Mouse (Mus musculus) fat pad, adult 2 months (tissue): Measurements from ENCODE around the gene Acan.

Source experiments
- DNase-seq: peaks from one replicate; pipeline ENCODE4 v3.0.0-alpha.2; 2011; ENCODE audit warnings: low read depth, low spot score; ENCODE audit errors: extremely low read depth

Acan gene

GRCm38 (mm10) chr7:79053383-79053889 lies at the start of gene Acan:
TSS of gene Acan (plus strand) at chr7:79053483.
- no peak for DNase-seq

- no peak for DNase-seq
These were observed 31.9 kb upstream of the Acan start for GRCm38 (mm10) chr7:79021293-79021905.

- DNase-seq, result no peak
These were observed 24.1 kb upstream of the Acan start for GRCm38 (mm10) chr7:79029138-79029537.

- no peak for DNase-seq
These were observed 19.5 kb upstream of the Acan start for GRCm38 (mm10) chr7:79033745-79034144.

- no peak for DNase-seq
These were observed 18.8 kb upstream of the Acan start for GRCm38 (mm10) chr7:79034521-79034920.

- no peak for DNase-seq
These were observed 1.2 kb upstream of the Acan start for GRCm38 (mm10) chr7:79052081-79052480.

GRCm38 (mm10) chr7:79052521-79053382 lies 531 bp upstream of the Acan start:
- DNase-seq, result no peak

GRCm38 (mm10) chr7:79054111-79054510 lies 828 bp downstream of the Acan start:
- DNase-seq, result no peak

- no peak for DNase-seq
These were observed 5.3 kb downstream of the Acan start for GRCm38 (mm10) chr7:79058546-79058945.

- DNase-seq, result no peak
These were observed 14.2 kb downstream of the Acan start for GRCm38 (mm10) chr7:79067466-79067865.

GRCm38 (mm10) chr7:79068231-79068630 lies 14.9 kb downstream of the Acan start:
- no peak for DNase-seq

- no peak for DNase-seq
These were observed 25.9 kb downstream of the Acan start for GRCm38 (mm10) chr7:79079212-79079611.

GRCm38 (mm10) chr7:79080572-79081399 lies 27.5 kb downstream of the Acan start:
- DNase-seq, result no peak

- no peak for DNase-seq
These were observed 35.8 kb downstream of the Acan start for GRCm38 (mm10) chr7:79089111-79089510.

- no peak for DNase-seq
These were observed 43.2 kb downstream of the Acan start for GRCm38 (mm10) chr7:79096492-79096891.

GRCm38 (mm10) chr7:79113848-79114247 lies 60.6 kb downstream of the Acan start:
- DNase-seq, result no peak

- DNase-seq, result no peak
These were observed 70.2 kb downstream of the Acan start for GRCm38 (mm10) chr7:79123465-79123864.

- DNase-seq, result no peak
These were observed 76.6 kb downstream of the Acan start for GRCm38 (mm10) chr7:79129883-79130282.

GRCm38 (mm10) chr7:79130385-79130784 lies 77.1 kb downstream of the Acan start:
- no peak for DNase-seq

- DNase-seq, result no peak
These were observed 77.7 kb downstream of the Acan start, which contains the start of gene Hapln3 for GRCm38 (mm10) chr7:79130843-79131444. TSS of gene Hapln3 (minus strand) at chr7:79131018.

GRCm38 (mm10) chr7:79133391-79133790 lies 80.1 kb downstream of the Acan start:
- no peak for DNase-seq
